Mouse (Mus musculus) cerebellum, postnatal 25 days (tissue): Measurements from ENCODE around the gene Nek7.

Source experiments
- DNase-seq, 2 experiments: peaks; one replicate each; pipeline ENCODE4 v3.0.0; 2021; ENCODE audit warnings: mixed read lengths in 2 of 2

Nek7 gene

GRCm38 (mm10) chr1:138507014-138507413 is 112.9 kb downstream of the Nek7 start:
- DNase-seq: no peak

GRCm38 (mm10) chr1:138504228-138504627 is 115.7 kb downstream of the Nek7 start:
- DNase-seq: no peak

GRCm38 (mm10) chr1:138500691-138501090 is 119.2 kb downstream of the Nek7 start:
- DNase-seq: no peak

- DNase-seq: no peak
Observed at GRCm38 (mm10) chr1:138500155-138500554, 119.8 kb downstream of the Nek7 start.

GRCm38 (mm10) chr1:138499461-138499860 is 120.5 kb downstream of the Nek7 start:
- DNase-seq: no peak

GRCm38 (mm10) chr1:138491382-138492097 is 128.4 kb downstream of the Nek7 start:
- DNase-seq: no peak

- DNase-seq: no peak
Observed at GRCm38 (mm10) chr1:138487569-138487968, 132.4 kb downstream of the Nek7 start.

- DNase-seq: no peak
Observed at GRCm38 (mm10) chr1:138480694-138481093, 139.2 kb downstream of the Nek7 start.

GRCm38 (mm10) chr1:138465352-138465751 is 154.6 kb downstream of the Nek7 start:
- DNase-seq: no peak

GRCm38 (mm10) chr1:138461425-138461824 is 158.5 kb downstream of the Nek7 start:
- no peak for DNase-seq

- no peak for DNase-seq
Observed at GRCm38 (mm10) chr1:138449476-138449851, 170.5 kb downstream of the Nek7 start.

- no peak for DNase-seq
Observed at GRCm38 (mm10) chr1:138448635-138449475, 171.1 kb downstream of the Nek7 start.

- no peak for DNase-seq
Observed at GRCm38 (mm10) chr1:138446846-138447245, 173.1 kb downstream of the Nek7 start.
